Mouse (Mus musculus) mesoderm, embryonic 11.5 days (tissue): Measurements from ENCODE around the gene Grrp1.
"Not testable (repeated sequence)": the region's sequence is repeated elsewhere in the genome, so short reads cannot be mapped to it uniquely, and the experiment has no call there.

Experiments
- DNase-seq: peaks from one replicate; pipeline ENCODE4 v3.0.0-alpha.2; 2012; ENCODE audit warnings: low read depth, low spot score

Grrp1 gene

GRCm38 (mm10) chr4:134253722-134254324, at the start of gene Grrp1:
Gene Grrp1 (minus strand): TSS chr4:134254106.
- no peak for DNase-seq

DNA sequence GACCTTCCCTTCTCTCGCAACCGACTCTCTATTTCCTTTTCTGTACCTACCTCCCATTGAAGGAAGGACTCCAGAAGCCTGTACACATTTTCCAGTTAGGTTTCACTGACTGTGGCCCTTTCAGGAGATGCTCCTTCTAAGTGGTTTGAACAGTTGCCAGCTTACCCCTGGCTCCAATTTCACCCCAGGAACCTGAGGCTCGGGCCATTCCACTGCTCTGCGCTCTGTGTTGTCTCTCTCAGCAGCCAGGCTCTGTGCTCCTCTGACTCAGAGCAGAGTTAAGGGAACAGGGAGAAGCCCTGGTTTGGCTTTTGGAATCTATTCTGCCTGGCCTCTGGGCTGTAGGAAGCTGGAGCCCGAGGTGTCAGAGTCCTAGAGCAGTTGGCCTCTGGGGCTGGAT, 48.2 kb upstream of the Grrp1 start:
- no peak for DNase-seq

DNA sequence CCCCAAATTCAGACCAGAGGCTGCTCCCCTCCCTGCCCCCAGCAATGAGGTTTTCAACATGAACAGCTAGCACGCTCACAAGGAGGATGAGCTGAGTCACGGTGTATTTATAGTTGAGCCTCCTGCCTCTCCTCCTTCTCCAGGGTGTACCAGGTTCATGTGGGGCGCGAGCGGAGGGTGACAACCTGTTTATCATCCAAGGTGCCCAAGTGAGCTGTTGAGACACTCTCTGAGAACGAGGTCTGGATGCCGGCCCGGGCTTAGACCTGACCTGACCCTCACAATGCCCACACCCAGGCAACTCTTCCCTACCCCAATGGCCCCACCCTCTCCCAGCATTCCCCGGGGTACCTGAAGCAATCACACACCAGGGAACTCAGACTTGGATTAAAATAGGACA, 46.4 kb upstream of the Grrp1 start:
- DNase-seq, result no peak

DNA sequence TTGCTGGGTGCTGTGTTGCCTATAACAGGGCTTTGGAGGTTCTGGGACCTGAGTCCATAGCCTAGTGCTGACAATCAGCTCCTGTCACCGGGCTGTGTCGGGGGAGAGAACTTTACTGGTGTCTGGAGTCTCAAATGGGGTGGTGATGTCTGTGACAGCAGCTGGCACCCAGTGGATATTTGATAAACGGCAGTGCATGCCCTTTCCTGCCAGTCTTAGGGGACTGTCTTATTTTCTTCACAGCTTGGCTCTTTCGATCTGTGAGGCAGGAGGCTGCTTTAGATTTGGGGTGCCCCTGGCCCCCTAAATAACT, 45.5 kb upstream of the Grrp1 start:
- no peak for DNase-seq

DNA sequence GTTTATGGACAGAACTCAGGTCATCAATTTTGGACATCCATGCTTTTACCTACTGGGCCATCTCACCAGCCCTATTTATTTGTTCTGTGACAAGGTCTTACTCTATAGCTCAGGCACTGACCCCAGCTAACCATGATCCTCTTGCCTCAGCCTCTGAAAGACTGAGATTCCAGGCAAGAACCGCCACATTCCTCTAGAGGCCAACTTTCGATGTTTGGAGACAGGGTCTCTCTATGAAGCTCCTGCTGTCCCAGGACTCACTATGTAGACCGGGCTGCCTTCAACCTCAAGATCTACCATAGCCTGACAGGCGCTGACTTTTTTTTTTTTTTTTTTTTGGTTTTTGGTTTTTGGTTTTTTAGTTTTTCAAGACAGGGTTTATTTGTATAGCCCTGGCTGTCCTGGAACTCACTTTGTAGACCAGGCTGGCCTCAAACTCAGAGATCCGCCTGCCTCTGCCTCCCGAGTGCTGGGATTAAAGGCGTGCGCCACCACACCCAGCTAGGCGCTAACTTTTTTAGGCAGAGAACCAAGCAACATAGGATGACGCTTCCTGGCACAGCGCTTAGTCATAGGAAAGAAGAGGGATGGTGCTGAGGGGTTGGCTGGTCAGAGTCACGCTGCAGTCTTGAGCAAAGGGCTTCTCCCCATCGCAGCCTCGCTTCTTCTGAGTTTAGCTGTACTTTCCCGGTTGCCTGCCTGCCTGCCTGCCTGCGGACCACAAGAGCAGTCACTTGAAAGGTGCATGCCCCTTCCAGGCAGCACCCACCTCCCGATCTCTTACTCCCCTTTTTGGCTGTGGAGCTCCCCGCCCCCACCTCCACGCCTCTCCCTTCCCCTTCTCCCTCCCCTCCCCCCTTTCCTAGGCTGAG, 45.0 kb upstream of the Grrp1 start:
- DNase-seq, result no peak

- DNase-seq, result no peak
Measured at GRCm38 (mm10) chr4:134297369-134297768, 43.5 kb upstream of the Grrp1 start.

DNA sequence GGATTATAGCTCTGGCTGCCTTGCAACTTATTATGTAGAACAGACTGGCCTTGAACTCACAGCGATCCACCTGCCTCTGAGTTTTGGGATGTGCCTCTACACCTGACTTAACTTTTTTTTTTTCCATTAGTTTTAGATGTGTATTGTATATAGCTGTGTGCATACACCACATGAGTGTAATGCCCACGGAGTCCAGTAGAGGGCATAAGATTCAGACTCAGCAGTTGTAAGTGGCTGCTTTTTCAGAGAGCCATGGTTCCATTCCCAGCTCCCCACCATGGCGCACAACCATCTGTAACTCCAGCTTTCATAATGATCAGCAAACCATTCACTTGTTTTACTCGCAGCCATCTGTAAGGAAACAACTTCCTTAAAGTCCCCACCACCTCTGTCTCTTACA, 42.6 kb upstream of the Grrp1 start:
- DNase-seq, result no peak

- DNase-seq, result not testable (repeated sequence)
Measured at GRCm38 (mm10) chr4:134296096-134296495, 42.2 kb upstream of the Grrp1 start.

DNA sequence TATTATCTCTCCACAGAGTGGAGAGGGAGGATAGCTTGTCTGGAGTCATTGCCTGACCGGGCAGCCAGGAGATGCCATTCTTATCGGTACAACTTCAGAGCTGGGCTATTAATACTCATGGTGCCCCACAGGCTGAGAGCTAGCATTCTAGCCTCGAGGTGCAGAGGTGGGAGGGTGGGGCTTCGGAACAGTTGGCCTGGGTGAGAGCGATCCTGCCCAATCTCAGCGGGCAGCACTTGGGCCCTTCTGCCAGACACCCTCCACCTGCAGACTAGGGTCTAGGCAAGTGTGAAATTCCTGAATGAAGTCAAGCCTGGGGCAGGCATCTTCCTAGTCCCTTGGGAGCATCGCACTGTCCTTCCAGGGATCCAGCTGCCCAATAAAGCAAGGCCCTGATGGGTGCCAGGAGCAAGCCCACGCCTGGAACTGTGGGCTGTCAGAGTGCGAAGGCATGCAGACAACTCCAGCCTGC, 39.8 kb upstream of the Grrp1 start:
- no peak for DNase-seq

GRCm38 (mm10) chr4:134293061-134293691, 39.3 kb upstream of the Grrp1 start:
- DNase-seq, result no peak

DNA sequence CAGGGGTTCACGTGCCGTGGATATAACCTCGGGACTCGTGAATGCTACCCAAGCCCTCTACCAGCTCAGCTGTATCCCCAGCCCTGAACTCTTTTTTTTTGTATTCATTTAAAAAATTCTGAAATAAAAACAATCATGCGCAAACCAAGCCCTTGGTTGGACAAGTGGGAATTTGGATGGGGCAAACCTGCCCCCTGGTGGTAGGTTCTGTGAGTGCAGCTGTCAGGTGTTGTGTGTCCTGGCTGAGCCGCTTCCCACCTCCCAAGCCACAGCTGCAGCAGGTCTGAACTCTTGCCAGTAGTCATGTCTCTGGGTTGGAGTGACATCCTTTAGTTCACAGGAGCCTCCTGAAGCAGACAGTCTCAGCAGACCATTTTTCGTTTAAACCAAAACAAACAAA, 38.2 kb upstream of the Grrp1 start:
- DNase-seq, result peak; percentile 84

DNA sequence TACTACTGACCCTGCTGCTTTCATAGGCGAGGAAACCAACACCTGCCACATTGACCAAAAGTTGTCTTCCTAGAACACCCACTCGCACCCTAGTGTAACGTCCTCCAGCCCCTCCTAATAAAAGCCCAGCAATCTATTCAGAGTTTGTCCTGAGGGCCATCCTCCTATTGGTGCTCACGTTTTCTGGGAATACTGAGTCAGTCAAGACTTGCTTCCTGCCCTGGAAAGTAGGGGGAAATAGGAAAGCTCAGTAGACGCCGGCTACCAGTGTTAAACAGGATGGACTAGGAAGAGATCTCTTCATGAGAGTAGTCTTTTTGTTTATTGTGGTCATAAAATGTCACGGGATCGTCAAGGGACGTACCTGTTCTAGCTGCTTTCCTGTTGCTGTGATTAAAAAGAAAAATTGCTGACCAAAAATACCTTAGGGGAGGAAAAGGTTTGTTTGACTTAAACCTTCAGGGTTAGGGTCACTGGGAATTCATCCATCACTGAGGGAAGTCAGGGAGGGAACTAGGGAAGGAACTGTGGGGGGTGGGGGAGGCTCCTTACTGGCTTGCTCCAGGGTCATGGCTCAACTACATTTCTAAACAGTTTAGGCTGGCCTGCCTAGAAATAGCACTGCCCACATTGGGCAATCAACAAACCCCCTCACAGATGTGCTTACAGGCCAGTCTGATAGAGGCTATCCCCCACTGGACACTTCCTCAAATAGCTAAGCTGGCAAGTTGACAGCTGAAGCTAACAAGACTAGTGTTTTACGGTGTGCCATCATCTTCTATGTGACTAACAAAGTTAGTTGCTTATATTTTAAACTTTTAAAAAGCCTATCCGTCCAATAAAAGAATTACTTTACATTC, 34.7 kb upstream of the Grrp1 start:
- no peak for DNase-seq

DNA sequence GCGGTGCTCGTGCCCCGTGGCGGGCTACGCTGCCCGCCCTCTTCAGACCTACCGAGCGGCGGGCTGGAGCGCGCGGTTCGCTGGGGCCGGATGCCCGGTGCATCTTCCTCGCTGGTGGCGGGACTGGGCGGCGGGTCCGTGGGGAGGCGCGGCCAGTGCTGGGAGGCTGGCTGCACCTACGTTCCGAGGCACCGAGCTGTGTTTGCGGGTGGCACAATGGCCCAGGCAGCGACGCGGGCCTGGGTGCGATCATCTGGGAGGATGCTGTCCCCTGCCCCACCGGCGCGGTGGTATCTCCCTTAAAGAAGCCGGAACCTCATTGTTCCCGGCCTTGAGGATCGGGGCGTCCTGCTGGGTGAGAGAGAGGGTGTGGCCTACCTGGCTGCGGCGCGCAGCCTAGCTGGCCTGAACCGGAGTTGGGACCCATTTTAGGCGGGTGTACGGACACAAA, 33.7 kb upstream of the Grrp1 start, which contains the start of gene Pdik1l:
Pdik1l (minus strand) TSS at position 321 of the 451 bp plus-strand sequence.
- DNase-seq, result peak; percentile 92

DNA sequence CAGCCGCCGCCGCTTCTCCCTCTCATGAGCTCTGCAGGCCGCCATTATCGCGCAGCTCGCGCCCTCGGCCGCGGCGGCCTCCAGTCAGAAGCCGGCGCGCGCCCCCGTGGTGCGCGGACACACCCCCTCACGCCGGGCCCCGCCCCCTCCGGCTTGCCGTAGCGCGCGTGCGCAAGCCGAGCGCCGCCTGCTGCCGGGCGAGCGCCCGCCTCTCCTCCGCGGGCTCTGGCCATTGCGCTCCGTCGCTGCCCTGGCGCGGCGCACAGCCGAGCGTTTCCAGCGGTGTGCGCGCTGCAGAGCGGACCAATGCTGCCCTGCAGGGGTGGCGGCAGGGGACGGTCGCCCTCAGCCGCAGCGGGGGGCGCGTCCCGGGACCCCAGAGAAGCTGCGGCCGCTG, 33.3 kb upstream of the Grrp1 start:
- DNase-seq, result peak; percentile 96

DNA sequence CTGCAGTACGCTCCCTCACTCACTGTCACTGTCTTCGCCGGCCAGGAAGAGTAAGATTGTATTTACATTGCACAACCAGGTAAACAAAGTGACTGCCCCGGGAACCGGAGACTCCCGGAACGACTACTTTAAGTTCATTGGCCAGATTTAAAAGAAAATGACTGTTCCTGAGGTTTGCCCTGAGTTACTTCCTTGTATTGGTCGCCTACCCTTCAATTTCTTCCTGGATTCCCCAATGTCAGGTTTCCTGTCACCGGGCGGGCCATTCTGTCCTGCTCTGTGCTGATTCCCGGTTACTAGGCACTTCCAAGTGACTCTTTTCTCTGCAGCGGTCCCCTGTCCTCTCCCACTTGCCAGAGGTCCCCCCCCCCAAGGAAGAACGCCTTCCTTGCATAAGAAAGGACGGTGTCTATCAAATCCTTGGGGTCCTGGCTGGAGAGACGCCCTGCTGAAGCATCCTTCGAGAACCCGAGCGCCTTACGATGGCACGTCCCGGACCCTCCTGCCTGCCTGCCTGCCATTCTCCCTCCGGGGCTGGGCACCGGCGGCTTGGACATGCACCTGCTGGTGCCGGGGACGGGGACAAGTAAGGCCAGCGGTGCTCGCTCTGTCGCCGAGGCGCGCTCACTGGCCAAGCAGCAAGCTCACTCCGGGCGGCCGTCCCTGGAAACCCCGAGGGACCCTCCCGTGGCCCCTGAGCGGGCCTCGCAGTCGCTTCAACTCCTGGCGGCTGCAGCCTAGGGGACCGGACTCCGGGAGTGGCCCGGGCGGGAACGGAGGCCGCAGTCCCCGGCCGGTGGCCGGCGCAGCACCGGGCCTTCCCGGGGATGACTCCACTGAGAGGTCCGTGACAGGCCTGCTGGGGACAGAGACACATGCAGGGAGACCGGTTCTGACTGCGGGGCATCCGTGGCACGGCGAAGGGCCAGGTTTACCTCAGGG, 32.6 kb upstream of the Grrp1 start:
- DNase-seq, result no peak

- DNase-seq, result no peak
Measured at GRCm38 (mm10) chr4:134284942-134285341, 31.0 kb upstream of the Grrp1 start.

DNA sequence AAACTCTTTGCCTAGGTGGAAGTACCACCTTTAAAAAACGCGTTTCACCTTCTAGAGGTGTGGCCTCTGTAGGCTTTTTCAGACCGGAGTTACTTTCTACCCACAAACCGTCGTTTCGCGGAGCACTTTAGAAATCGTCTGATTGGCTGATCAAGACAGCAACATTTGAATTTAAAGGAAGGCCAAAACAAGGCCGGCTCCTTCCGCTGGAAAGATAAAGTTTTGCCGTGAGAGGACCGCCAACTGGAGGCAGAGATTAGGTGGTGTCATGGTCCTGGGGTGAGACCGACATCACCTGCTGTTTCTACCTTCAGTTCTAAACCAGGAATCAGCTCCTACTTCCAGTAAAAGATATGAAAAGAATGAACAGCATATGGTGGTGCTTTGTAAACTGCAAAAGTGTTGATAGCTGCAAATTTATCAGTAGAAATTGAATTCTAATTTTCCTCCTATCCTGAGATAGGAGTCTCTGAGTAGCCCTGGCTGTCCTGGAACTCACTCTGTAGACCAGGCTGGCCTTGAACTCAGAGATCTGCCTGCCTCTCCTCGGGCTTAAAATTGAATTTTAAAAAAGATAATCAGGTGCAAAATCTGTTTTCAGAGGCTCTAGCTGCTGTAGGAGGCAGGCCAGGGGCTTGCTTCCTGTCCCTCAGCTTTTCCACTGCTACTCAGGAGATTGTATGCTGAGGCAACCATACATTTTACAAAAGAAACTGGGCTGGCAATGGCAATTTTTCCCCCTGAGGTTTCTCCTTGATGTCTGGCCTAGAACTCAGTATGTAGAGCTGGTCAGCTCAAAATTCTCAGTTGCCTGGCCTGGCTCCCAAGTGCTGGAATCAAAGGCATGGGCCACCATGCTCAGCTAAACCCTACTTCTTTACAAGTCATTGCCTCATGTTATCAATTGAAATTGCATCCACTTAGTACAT, 19.8 kb upstream of the Grrp1 start:
- DNase-seq, result no peak

DNA sequence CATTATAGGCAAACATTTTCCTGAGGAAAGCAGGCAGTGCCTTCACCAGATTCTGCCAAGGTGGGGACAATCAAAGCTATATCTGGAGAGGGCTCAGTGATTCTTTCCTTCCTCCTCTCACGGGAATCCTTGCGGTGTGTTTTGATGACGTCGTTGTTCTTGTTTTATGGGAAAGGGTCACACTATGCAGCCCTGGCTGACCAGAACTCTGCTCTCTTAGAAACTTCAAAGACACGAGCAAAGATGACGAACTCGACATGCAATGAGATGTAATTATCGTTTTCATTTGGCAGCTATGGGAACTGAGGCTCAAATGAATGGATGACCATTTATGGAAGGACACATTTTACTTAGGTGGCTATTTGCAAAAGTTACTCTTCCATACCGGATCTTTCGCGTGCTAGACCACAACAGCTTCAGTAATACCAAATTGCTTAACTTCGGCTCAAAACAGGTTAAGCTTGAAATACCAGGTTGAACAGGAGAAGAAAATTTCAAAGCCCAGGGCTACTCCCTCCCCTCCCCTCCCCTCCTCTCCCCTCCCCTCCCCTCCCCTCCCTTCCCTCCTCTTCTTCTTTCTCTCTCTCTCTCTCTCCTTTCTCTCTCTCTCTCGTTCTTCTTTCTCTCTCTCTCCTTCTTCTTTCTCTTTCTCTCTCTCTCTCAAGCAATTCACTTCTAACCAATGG, 19.0 kb upstream of the Grrp1 start:
- no peak for DNase-seq

- no peak for DNase-seq
Measured at GRCm38 (mm10) chr4:134271979-134272378, 18.1 kb upstream of the Grrp1 start.
